Mouse (Mus musculus) monocyte, adult 5-6 weeks (primary cell): ENCODE measurements at regions not wholly inside any gene's neighbourhood (a gene's known extent, or its start where the extent isn't known, plus 50 kb on each side); places are given as distances from the start of the nearest gene placed in this dataset.

Experiments
- ATAC-seq: fragments of 153-309, 156-312 bp; replicated peaks from 2 replicates; pipeline ENCODE4 v1.8.0; 2017; ENCODE audit warnings: mild to moderate bottlenecking; ENCODE audit not compliant: low TSS enrichment, insufficient number of reproducible peaks, severe bottlenecking, poor library complexity, low FRiP score

DNA sequence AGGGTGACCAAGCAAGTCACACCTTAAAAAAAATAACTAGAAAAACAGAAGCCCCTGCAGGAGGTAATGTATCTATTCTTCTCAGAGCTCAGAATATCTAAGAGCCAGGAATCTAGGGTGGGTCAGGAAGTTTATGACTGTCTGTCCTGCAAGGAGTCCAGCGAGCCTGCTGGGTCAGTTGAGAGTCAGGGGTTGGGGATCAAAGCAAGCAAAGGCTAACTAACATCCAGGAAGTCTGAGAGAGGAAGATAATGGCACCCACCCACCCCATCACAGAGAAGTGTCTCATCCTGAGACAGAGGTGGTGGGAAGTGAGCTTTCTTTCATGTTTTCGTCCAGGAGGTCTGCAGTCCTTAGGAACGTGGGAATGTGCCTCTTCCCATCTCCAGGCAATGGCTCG lies 116.4 kb upstream of the Slc44a1 start:
- no peak for ATAC-seq

DNA sequence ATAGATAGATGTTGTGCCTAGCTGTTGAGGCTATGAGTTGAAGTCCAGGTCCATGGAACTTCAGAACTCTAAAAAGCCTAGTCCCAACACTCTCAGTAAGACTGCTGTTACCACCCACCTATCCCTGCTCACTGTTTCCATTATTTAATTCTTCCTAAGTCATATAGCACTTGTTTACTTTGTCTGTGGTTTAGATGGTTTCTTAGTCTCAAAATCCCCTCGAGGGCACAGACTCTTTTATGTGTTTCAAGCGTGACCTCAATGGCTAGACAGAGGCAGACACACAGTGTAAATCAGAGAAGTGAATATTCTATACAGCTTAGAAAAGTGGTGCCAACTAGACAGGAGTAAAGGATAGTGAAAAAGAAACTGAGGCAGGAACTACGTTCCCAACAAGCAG lies 117.0 kb upstream of the Slc44a1 start:
- no peak for ATAC-seq

DNA sequence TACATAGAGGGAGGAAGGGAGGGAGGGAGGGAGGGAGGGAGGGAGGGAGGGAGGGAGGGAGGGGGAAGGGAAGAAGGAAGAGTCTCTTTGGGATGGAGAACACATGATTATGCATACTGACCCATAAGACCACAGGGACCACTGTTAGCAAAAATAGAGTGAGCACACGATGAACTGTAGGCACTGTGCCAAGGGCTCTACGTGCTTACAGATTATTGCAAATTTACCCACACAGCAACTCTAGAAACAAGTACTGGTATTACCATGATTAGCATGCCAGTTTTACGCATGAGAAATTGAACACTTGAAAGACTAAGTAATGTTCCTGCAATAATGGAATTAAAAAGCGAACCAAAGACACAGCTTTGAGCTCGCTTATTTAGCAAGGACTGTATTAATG lies 117.7 kb upstream of the Slc44a1 start:
- ATAC-seq, result no peak

GRCm38 (mm10) chr4:53320735-53321449 lies 119.3 kb upstream of the Slc44a1 start:
- no peak for ATAC-seq

DNA sequence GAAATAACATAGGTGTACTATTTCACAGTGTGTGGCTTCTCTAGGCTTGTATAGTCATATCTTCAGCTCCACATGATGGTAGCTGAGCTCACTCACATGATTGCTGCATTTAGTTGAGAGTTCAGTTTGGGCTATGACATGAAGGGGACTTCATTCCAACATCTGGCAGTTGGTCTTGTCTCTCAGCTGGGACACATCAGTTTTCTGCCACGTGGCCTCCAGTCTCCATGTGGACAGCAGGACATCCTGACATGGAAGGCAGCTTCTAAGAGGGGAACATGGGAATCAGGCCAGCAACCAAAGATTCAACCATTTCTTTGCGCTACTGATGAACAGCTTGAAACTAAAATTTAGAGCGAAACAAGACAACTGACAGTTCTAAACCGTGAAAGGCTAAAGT lies 121.2 kb upstream of the Slc44a1 start:
- no peak for ATAC-seq

DNA sequence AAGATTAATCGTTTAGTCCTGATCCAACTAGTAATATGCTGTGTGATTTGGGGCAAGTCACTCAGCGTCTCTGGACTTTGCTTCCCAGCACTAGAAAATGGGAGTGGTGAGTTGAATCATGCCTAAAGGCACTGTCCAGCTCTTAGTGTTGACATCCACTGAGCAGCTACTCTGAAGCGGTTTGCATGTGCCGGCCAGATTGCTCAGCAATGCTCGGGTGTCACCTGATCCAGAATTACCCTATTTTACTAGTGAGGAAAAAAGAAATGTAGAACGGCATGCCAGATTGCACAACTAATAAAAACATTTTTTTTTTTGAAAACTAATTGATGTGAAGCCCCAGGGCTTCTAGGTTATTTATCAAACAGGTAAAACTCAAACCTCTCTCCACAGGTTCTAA lies 122.0 kb upstream of the Slc44a1 start:
- no peak for ATAC-seq

DNA sequence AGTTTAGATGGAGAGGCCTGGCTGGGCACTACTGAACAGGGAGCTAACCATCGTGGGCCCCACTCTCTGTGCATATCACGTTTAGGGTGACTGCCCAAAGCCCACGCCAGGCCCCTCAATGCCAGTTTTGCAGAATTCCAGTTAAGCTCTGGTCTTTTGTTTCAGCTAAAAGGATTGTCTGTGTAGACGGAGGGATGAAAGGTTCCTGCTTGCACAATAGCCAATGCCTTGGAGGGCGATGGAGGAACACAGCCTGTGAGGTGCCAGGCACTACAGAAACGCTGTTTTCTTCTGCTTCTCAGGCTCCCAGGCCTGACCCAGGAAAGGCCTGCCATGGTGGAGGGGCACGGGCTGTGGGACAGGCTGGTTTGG lies 122.8 kb upstream of the Slc44a1 start:
- no peak for ATAC-seq

DNA sequence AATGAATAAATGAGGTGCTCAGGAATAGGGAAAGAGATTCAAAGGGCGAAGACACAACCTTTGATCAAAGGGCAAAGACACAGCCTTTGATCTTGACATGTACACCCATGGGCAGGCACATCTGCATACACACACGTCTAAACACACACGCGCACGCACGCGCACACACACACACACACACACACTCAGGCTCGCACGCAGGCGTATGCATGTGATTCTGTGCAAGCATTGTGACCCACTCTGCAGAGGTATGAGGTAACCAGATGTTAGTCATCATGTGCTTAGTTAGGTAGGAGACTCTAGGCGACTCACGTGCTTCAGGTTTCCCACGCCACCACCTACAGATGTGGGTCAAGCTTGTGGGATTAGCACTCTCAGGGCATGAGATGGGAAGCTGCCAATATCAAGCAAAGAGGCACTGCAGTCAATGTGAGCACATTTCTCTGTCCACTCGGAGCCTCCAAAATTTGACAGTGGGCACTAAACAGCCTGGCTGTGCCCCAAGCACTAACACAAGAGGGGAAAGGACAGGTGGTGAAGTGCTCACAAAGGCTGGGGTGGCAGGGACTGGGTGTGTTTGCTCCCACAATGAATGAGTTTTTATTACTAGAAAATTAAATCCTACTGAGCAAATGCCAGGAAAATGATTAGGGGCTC lies 123.3 kb upstream of the Slc44a1 start:
- no peak for ATAC-seq

DNA sequence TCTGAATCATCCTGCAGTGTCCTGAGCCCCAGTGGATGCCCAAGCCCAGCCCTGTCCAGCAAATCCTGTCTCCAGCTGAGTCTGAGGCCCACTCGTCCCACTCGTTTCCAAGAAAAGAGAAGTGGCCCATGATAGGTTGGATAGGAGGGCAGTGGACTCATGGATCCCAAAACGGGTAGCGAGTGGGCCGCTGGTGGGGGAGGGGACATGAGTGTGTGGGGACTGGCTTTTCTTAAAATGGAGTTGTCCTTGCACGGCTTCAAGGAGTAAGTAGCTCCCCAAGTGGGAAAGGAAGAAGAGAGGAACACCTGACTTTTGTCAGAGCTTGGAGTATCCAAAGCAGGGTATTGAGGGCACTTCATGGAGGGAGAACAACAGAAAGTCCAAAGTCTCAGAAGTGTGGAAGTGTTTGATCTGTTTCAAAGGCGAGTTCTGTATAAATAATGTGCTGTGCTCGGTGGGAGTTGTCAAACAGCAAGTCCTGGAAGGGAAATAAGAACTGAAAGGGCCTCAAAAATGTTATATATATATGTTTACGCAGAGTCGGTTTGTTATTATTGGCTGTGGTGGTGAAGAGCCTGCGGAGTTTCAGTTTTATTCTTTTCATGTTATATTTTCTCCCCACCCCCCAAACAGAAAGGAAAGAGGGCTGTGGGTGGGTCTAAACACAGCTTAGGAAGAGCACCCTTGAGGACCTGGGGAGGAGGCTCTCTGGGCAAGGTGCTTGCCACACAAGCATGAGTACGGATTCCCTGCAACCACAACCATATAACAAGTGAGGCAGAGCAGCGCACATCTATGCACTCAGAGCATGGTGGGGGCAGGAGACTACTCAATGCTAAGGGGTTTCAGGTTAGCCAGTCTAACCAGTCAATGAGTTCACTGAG lies 124.1 kb upstream of the Slc44a1 start:
- no peak for ATAC-seq

- no peak for ATAC-seq
Measured at GRCm38 (mm10) chr4:53315121-53315875, 124.9 kb upstream of the Slc44a1 start.

DNA sequence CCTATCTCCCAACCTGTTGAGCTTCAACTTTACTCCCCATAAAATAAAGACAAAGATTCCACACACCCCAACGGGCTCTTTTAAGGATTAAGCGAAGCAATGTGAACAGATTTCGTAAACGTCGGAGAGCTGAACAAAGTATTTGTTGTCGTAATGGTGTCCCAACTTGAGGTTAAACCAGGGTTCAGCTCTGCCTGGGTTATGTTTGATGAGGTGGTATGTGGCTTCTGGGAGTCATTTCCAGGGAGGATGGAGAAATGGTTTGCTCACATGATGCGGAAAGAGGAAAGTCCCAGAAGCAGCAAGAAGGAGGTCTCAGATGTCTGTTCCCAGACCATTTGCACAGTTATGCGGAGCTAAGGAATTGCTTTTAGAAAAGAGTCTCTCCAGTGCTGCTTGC lies 126.1 kb upstream of the Slc44a1 start:
- ATAC-seq, result no peak

- ATAC-seq, result no peak
Measured at GRCm38 (mm10) chr4:53307121-53307520, 133.1 kb upstream of the Slc44a1 start.

DNA sequence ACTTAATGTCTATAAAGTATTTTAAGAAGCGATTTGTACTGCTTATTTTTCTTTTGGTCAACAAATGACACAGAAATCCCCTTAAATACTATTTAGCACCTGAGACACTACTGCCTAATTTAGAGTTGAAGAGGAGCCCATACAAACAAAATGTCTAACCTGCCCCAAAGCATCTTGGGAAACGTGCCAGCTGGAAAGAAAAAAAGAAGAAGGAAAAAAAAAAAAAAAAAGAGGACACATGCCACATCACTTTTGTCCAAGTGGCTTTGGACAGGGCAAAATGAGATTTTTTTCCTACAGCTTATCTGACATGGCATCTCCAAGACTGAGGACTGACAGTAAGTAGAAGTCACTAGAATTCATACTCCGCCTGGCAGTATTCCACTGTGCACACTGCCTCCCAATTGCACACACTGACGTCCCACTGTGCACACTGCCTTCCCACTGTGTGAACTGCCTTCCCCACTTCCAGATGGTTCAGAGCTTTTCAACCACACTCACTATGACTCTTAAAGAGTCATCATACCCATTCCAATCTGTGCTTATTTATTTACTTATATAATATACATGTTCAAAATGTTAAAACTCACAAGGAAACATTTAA lies 135.3 kb upstream of the Slc44a1 start:
- ATAC-seq, result no peak

DNA sequence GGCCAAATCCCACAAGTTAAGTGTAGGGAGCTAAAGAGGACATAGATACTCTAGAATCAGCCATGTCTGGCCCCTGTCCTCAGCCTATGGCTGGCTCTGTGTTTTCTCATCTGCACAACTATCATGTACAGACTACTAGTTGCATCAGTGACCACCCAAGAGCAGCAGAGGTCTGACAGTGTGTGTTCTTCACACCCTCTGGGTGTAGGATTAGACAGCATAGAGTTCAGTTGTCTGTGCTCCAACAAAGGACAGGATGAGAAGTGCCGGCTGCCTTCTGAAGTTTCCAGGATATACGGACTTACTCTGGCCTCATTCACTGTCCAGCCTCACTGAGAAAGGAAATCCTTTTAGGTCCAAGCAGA lies 135.9 kb upstream of the Slc44a1 start:
- ATAC-seq, result no peak

DNA sequence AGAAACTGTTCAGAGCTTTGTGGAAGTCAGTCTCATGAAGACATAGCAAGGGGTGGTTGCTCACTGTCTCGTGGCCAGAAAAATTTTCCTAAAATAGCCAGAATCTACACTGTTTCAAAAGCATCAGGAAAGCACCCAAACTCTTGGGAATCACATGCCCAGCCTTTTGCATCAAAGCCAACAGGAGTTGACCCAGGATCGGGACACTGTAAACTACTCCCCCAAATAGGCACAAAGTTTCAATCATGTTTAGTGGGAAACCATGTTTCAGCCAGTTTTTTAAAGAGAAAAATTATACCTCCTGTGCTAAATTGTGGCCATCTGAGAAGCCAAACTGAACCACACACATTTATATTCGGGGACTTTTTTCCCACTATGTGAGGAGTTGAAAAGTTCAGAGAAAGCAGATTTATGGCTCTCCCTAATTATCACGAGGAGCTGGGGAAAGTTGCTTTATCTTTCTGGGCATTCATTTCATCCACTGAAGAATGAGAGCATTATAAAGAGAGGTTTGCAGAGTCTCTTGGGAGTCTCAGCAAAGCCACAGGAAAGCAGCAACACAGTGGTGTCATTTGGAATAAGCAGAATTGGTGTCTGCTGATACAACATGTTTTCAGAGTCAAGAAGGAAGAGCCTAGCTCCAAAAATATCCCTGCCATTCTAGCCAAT lies 136.5 kb upstream of the Slc44a1 start:
- no peak for ATAC-seq

DNA sequence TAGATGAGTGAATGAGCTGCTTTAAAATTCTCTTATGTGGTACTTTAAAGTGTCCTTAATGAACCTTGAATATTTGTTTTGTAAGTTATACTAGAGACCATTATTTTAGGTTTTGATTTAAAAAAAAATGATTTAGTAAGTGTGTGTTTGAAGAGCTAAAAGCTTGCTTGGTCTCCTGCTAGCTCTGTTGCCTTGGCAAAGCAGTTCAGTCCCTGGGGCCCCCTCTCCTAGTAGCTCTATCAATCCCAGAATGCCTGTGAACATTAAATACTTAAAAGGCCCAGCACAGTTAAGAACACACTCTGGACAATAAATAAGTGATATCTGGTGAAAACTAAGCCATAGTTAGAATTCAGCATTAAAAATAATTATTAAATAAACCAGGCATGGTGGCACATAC lies 138.3 kb upstream of the Abca1 start:
- ATAC-seq, result no peak

- ATAC-seq, result no peak
Measured at GRCm38 (mm10) chr4:53292606-53293005, 132.9 kb upstream of the Abca1 start.
